Mouse (Mus musculus): ENCODE data around the gene Tstd3.

DNA sequence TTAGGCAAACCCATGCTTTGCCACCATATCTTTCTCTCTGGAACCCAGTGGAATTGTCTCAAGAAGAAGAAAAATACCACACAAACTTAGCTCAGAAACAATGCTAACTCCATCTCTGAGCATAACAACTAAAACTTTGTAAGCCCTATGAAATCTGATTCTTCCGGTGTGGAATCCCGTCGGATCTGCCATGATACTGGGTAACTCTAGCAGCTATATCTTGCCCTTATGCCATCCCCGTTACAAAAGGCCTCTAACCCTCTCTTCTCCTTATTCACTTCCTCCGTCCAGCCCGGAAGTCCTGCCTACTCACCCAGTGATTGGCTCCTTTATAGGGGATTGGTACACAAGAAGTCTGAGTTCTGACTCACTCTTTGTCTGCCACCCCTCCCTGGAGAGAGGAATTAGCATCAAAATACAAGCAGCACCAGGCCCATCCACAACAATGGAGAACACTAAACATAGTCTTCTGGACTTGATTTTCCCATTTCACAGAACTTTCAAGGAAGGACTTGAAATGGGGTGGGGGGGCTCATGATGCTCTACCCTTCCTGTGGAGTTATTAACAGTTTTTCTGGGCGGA is 44.2 kb downstream of the Tstd3 start:
- TF ChIP-seq CTCF (IDR thresholded peaks at IDR 0.05; ENCODE audit: low read depth) = no peak
- no peak for TF ChIP-seq EP300 (IDR thresholded peaks at IDR 0.05; ENCODE audit: low read depth)
